Mouse (Mus musculus): ENCODE measurements at regions not wholly inside any gene's neighbourhood (a gene's known extent, or its start where the extent isn't known, plus 50 kb on each side); places are given as distances from the start of the nearest gene placed in this dataset.

GRCm38 (mm10) chr1:193508271-193508670, 138.2 kb upstream of the Camk1g start:
- Histone ChIP-seq H3K36me3 (replicated peaks) (no peaks in the 10 kb centered on the region), H3K4me1 (ENCODE audit: insufficient read depth, low read depth, low read length) (no peaks in the 10 kb centered on the region), H3K4me3 (ENCODE audit: low read depth, low read length) (no peak overlapping the region), H3K27me3 (ENCODE audit: insufficient read depth, low read length) (peaks cover 3% of the 10 kb centered on the region; the same call in 1 of the 2 replicates), H3K9me3 (replicated peaks) (no peaks in the 10 kb centered on the region)
- ATAC-seq (ENCODE audit: extremely low read depth, insufficient number of reproducible peaks, low FRiP score, poor library complexity, severe bottlenecking) (no peak), DNase-seq (ENCODE audit: low spot score) (no peak)
- TF ChIP-seq POLR2AphosphoS5 (IDR thresholded peaks at IDR 0.05; ENCODE audit: insufficient replicate concordance, low read depth, low read length) = no peak
- no peak for TF ChIP-seq GATA1 (IDR thresholded peaks at IDR 0.05; ENCODE audit: borderline replicate concordance, low read length)

- H3K4me3 ChIP-seq (ENCODE audit: low read depth, low read length) = no peak overlapping the region
- ATAC-seq (ENCODE audit: extremely low read depth, insufficient number of reproducible peaks, low FRiP score, poor library complexity, severe bottlenecking) = no peak
- H3K4me1 ChIP-seq (ENCODE audit: insufficient read depth, low read depth, low read length) = no peaks in the 10 kb centered on the region
- TF ChIP-seq POLR2AphosphoS5 (IDR thresholded peaks at IDR 0.05; ENCODE audit: insufficient replicate concordance, low read depth, low read length) = no peak
- TF ChIP-seq TAL1 (conservative IDR thresholded peaks at IDR 0.05; ENCODE audit: low read depth, low read length) = no peak
- no peak for TF ChIP-seq CTCF (IDR thresholded peaks at IDR 0.05; ENCODE audit: low read depth, low read length)
- no peak for TF ChIP-seq GATA1 (IDR thresholded peaks at IDR 0.05; ENCODE audit: borderline replicate concordance, low read length)
- no peak for TF ChIP-seq GATA2 (IDR thresholded peaks at IDR 0.05; ENCODE audit: borderline replicate concordance, low read depth, low read length)
- H3K36me3 ChIP-seq (replicated peaks) = no peaks in the 10 kb centered on the region
- no peaks in the 10 kb centered on the region for H3K9me3 ChIP-seq (replicated peaks)
- no peak for DNase-seq (ENCODE audit: low spot score)
- 0 out of 2 replicates have a peak, but pooled peaks cover 3% of the 10 kb centered on the region for H3K27me3 ChIP-seq (ENCODE audit: insufficient read depth, low read length)
These were observed 136.9 kb upstream of the Camk1g start for GRCm38 (mm10) chr1:193506991-193507390.

- no peaks in the 10 kb centered on the region for H3K9me3 ChIP-seq (replicated peaks)
- no peaks in the 10 kb centered on the region for H3K36me3 ChIP-seq (replicated peaks)
- ATAC-seq (ENCODE audit: extremely low read depth, insufficient number of reproducible peaks, low FRiP score, poor library complexity, severe bottlenecking) (no peak), DNase-seq (ENCODE audit: low spot score) (no peak)
- H3K4me1 ChIP-seq (ENCODE audit: insufficient read depth, low read depth, low read length) = no peaks in the 10 kb centered on the region
- H3K4me3 ChIP-seq (ENCODE audit: low read depth, low read length) = no peak overlapping the region
- TF ChIP-seq GATA1 (IDR thresholded peaks at IDR 0.05; ENCODE audit: borderline replicate concordance, low read length) = no peak
- TF ChIP-seq GATA2 (IDR thresholded peaks at IDR 0.05; ENCODE audit: borderline replicate concordance, low read depth, low read length) = no peak
- no peak for TF ChIP-seq CTCF (IDR thresholded peaks at IDR 0.05; ENCODE audit: low read depth, low read length)
- no peak for TF ChIP-seq POLR2AphosphoS5 (IDR thresholded peaks at IDR 0.05; ENCODE audit: insufficient replicate concordance, low read depth, low read length)
- TF ChIP-seq TAL1 (conservative IDR thresholded peaks at IDR 0.05; ENCODE audit: low read depth, low read length) = no peak
- peaks cover 3% of the 10 kb centered on the region; the same call in 1 of the 2 replicates for H3K27me3 ChIP-seq (ENCODE audit: insufficient read depth, low read length)
These were observed 135.3 kb upstream of the Camk1g start for GRCm38 (mm10) chr1:193505381-193505780.

- no peaks in the 10 kb centered on the region for H3K36me3 ChIP-seq (replicated peaks)
- DNase-seq (ENCODE audit: low spot score) = no peak
- peaks cover 3% of the 10 kb centered on the region; the same call in 1 of the 2 replicates for H3K27me3 ChIP-seq (ENCODE audit: insufficient read depth, low read length)
- no peak for ATAC-seq (ENCODE audit: extremely low read depth, insufficient number of reproducible peaks, low FRiP score, poor library complexity, severe bottlenecking)
- no peaks in the 10 kb centered on the region for H3K9me3 ChIP-seq (replicated peaks)
- no peak for TF ChIP-seq GATA2 (IDR thresholded peaks at IDR 0.05; ENCODE audit: borderline replicate concordance, low read depth, low read length)
- TF ChIP-seq POLR2AphosphoS5 (IDR thresholded peaks at IDR 0.05; ENCODE audit: insufficient replicate concordance, low read depth, low read length) = no peak
- no peak for TF ChIP-seq CTCF (IDR thresholded peaks at IDR 0.05; ENCODE audit: low read depth, low read length)
- TF ChIP-seq GATA1 (IDR thresholded peaks at IDR 0.05; ENCODE audit: borderline replicate concordance, low read length) = no peak
- TF ChIP-seq TAL1 (conservative IDR thresholded peaks at IDR 0.05; ENCODE audit: low read depth, low read length) = no peak
- H3K4me3 ChIP-seq (ENCODE audit: low read depth, low read length) = no peak overlapping the region
- H3K4me1 ChIP-seq (ENCODE audit: insufficient read depth, low read depth, low read length) = no peaks in the 10 kb centered on the region
These were observed 134.5 kb upstream of the Camk1g start for GRCm38 (mm10) chr1:193504611-193505010.

- H3K36me3 ChIP-seq (replicated peaks) = no peaks in the 10 kb centered on the region
- no peak for TF ChIP-seq GATA1 (IDR thresholded peaks at IDR 0.05; ENCODE audit: borderline replicate concordance, low read length)
- peak; percentile 71 for TF ChIP-seq CTCF (IDR thresholded peaks at IDR 0.05; ENCODE audit: low read depth, low read length)
- H3K27me3 ChIP-seq (ENCODE audit: insufficient read depth, low read length) = peaks cover 3% of the 10 kb centered on the region; the same call in 1 of the 2 replicates
- no peak overlapping the region for H3K4me3 ChIP-seq (ENCODE audit: low read depth, low read length)
- DNase-seq (ENCODE audit: low spot score) = peak; percentile 12
- H3K9me3 ChIP-seq (replicated peaks) = no peaks in the 10 kb centered on the region
- H3K4me1 ChIP-seq (ENCODE audit: insufficient read depth, low read depth, low read length) = no peaks in the 10 kb centered on the region
- peak; percentile 34; the same call in 1 of the 2 replicates for ATAC-seq (ENCODE audit: extremely low read depth, insufficient number of reproducible peaks, low FRiP score, poor library complexity, severe bottlenecking)
These were observed 133.7 kb upstream of the Camk1g start for GRCm38 (mm10) chr1:193503624-193504325.

- H3K9me3 ChIP-seq (replicated peaks) = no peaks in the 10 kb centered on the region
- H3K4me3 ChIP-seq (ENCODE audit: low read depth, low read length) = no peak overlapping the region
- no peak for TF ChIP-seq GATA1 (IDR thresholded peaks at IDR 0.05; ENCODE audit: borderline replicate concordance, low read length)
- TF ChIP-seq TAL1 (conservative IDR thresholded peaks at IDR 0.05; ENCODE audit: low read depth, low read length) = no peak
- TF ChIP-seq CTCF (IDR thresholded peaks at IDR 0.05; ENCODE audit: low read depth, low read length) = no peak
- no peak for TF ChIP-seq POLR2AphosphoS5 (IDR thresholded peaks at IDR 0.05; ENCODE audit: insufficient replicate concordance, low read depth, low read length)
- ATAC-seq (ENCODE audit: extremely low read depth, insufficient number of reproducible peaks, low FRiP score, poor library complexity, severe bottlenecking) (no peak), DNase-seq (ENCODE audit: low spot score) (no peak)
- no peaks in the 10 kb centered on the region for H3K4me1 ChIP-seq (ENCODE audit: insufficient read depth, low read depth, low read length)
- no peaks in the 10 kb centered on the region; the same call in 1 of the 2 replicates for H3K27me3 ChIP-seq (ENCODE audit: insufficient read depth, low read length)
- no peaks in the 10 kb centered on the region for H3K36me3 ChIP-seq (replicated peaks)
These were observed 126.4 kb upstream of the Camk1g start for GRCm38 (mm10) chr1:193496265-193497183.
